ENCODE assay signal across 19 mouse cellular contexts in genomic region chr5:84687534-84687933, GRCm38 (mm10).
"Had no signal": no experiment of that assay in that cellular context is flagged by ENCODE, and none has a peak within 500 bp of the region (broad histone marks: within the 10 kb centered on the region; RNA-seq: fewer than 3 reads in every experiment).

No protein-coding gene starts in this region.

- DNase-seq: lung, adult 18-20 months; lung, embryonic 14.5 days; lung, postnatal 10 days; lung, postnatal 4 days; midbrain, embryonic 14.5 days; retina, postnatal 1 day; right cerebral cortex, adult 18-20 months; right cerebral cortex, postnatal 25 days; right cerebral cortex, postnatal 4 days; thymus, adult 2 months; thymus, postnatal 25 days; thymus, postnatal 4 days had no signal

- H3K27me3 ChIP-seq: midbrain, embryonic 12.5 days; neural tube, embryonic 13.5 days; neural tube, embryonic 15.5 days; stomach, embryonic 15.5 days had no signal

- H3K9me3 ChIP-seq: midbrain, embryonic 10.5 days; midbrain, embryonic 12.5 days; neural tube, embryonic 13.5 days; neural tube, embryonic 15.5 days; stomach, embryonic 15.5 days had no signal

- H3K27ac ChIP-seq: midbrain, embryonic 10.5 days; midbrain, embryonic 12.5 days; neural tube, embryonic 13.5 days; neural tube, embryonic 15.5 days; stomach, embryonic 15.5 days; stomach, postnatal 0 days had no signal

- H3K4me3 ChIP-seq: midbrain, embryonic 10.5 days; midbrain, embryonic 12.5 days; myocyte; neural tube, embryonic 13.5 days; neural tube, embryonic 15.5 days; stomach, embryonic 15.5 days had no signal

- H3K36me3 ChIP-seq: midbrain, embryonic 10.5 days; midbrain, embryonic 12.5 days; neural tube, embryonic 13.5 days; neural tube, embryonic 15.5 days; stomach, embryonic 15.5 days had no signal

- H3K4me1 ChIP-seq: midbrain, embryonic 10.5 days; midbrain, embryonic 12.5 days; neural tube, embryonic 13.5 days; neural tube, embryonic 15.5 days; stomach, embryonic 15.5 days had no signal
